Mouse (Mus musculus) erythroblast, embryonic 14.5 days (primary cell): ENCODE data around the gene Lyzl6.

Experiments used
- GATA1 ChIP-seq: IDR thresholded peaks from 2 replicates; pipeline ENCODE4 v1.6.1; 2012; ENCODE audit warnings: low read length, inconsistent platforms, mixed read lengths
- TAL1 ChIP-seq: IDR thresholded peaks from 3 replicates; pipeline ENCODE4 v1.6.1; 2012; ENCODE audit warnings: low read length, inconsistent platforms, mixed read lengths

DNA sequence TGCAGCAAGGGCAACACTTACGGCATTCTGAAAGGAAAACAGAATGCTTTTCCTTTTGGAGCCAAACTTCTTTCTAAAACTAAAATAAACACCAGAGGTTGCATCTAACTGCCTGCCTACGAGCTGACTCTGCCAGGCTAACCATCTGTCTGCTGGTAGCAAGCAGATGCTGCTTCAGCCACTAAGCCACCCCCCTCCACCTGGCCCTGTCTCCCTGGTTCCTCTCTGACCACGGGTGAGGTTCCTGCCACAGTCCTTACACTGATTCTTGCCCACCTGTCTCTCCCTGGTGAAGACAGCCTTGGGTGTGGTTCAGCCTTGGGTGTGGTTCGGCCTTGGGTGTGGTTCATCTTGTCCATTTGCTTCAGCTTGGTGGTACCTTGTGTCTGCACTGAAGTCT lies 23.2 kb upstream of the Lyzl6 start:
- TF ChIP-seq TAL1 (no peak), GATA1 (no peak)
